Mouse (Mus musculus) hindbrain, embryonic 13.5 days (tissue): Measurements from ENCODE around the gene Ryr3. TPM values are rescaled to one million over a fixed set of nuclear protein-coding genes. Genes with fewer than 3 reads are reported as not detected.

ENCODE experiments used
- ATAC-seq: fragments of 200-750 bp; cut with Nextera tagmentation; 2 replicates; pipeline ENCODE4 v1.8.0; 2017; ENCODE audit warnings: moderate TSS enrichment; ENCODE audit not compliant: low FRiP score
- H3K27ac ChIP-seq: fragments of 300-500 bp; sonication (generic); 2 replicates; pipeline ENCODE4 v1.5.1; 2015; ENCODE audit warnings: inconsistent platforms, mild to moderate bottlenecking, moderate library complexity
- H3K27me3 ChIP-seq: fragments of 300-500 bp; sonication (generic); 2 replicates; pipeline ENCODE4 v1.6.1; 2015; ENCODE audit warnings: mild to moderate bottlenecking, inconsistent platforms
- H3K36me3 ChIP-seq: fragments of 300-500 bp; sonication (generic); 2 replicates; pipeline ENCODE4 v1.6.1; 2015; ENCODE audit warnings: mild to moderate bottlenecking, inconsistent platforms
- H3K4me1 ChIP-seq: fragments of 300-500 bp; sonication (generic); replicated peaks from 2 replicates; pipeline ENCODE4 v1.6.1; 2015; ENCODE audit warnings: inconsistent platforms
- H3K4me2 ChIP-seq: fragments of 300-500 bp; sonication (generic); 2 replicates; pipeline ENCODE4 v1.6.1; 2015; ENCODE audit warnings: inconsistent platforms, mild to moderate bottlenecking, moderate library complexity
- H3K4me3 ChIP-seq: fragments of 300-500 bp; sonication (generic); 2 replicates; pipeline ENCODE4 v1.5.1; 2015; ENCODE audit warnings: mild to moderate bottlenecking, inconsistent platforms
- H3K9ac ChIP-seq: fragments of 300-500 bp; sonication (generic); 2 replicates; pipeline ENCODE4 v1.6.1; 2015; ENCODE audit warnings: mild to moderate bottlenecking, inconsistent platforms
- H3K9me3 ChIP-seq: fragments of 300-500 bp; sonication (generic); 2 replicates; pipeline ENCODE4 v1.6.1; 2016; ENCODE audit warnings: inconsistent platforms
- WGBS: fragments of 180-500 bp; shearing (Covaris S2); methylation state at CpG from one replicate; pipeline ENCODE4 v1.1.7; 2015; 5-methylcytosine and 5-hydroxymethylcytosine counted together
- polyA plus RNA-seq: library from polyadenylated mRNA; unstranded; fragments of >200 nt; fragmentation: Nextera tagmentation; extraction: Ambion mirVana; gene quantifications from 2 replicates; pipeline ENCODE4 v1.2.1, GENCODE M21; 2015

Gene Ryr3
- polyA plus RNA-seq, 1 experiment from 2014 or later: 3.9 TPM

GRCm38 (mm10) chr2:112676721-112677120 is 540.2 kb downstream of the Ryr3 start:
- Histone ChIP-seq H3K4me3 (no peak overlapping the region), H3K27me3 (no peaks in the 10 kb centered on the region), H3K27ac (no peak overlapping the region), H3K4me2 (no peak overlapping the region), H3K4me1 (no peaks in the 10 kb centered on the region), H3K9me3 (no peaks in the 10 kb centered on the region), H3K9ac (no peak overlapping the region), H3K36me3 (no peaks in the 10 kb centered on the region)
- ATAC-seq: no peak
- 65% methylated on average over 1 of the region's 1 CpGs for WGBS

- Histone ChIP-seq H3K27me3 (no peaks in the 10 kb centered on the region), H3K9ac (no peak overlapping the region), H3K9me3 (no peaks in the 10 kb centered on the region), H3K4me3 (no peak overlapping the region), H3K4me1 (no peaks in the 10 kb centered on the region), H3K36me3 (no peaks in the 10 kb centered on the region), H3K27ac (no peak overlapping the region), H3K4me2 (no peak overlapping the region)
- WGBS: 78% methylated on average over 2 of the region's 2 CpGs
- ATAC-seq: no peak
Measured at GRCm38 (mm10) chr2:112676175-112676574, 540.7 kb downstream of the Ryr3 start.

DNA sequence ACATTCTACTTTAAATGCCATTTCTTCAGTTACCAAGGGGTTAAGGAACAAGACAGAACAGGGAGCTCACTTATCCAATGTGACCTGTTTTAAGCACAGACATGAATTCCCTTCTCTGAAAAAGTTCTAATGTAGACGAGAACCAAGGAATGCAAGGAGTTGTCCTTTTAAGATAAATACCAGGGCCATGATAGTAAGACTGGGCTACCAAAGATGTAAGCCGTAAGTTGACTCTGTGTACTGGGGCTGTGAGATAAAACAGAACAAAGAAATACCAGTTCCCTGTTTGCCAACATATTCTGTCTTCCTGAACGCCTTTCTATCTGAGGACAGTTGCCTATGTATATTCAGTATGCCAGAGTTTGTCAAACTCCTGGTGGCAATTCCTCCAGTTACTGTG is 547.4 kb downstream of the Ryr3 start:
- Histone ChIP-seq H3K4me2 (no peak overlapping the region), H3K4me3 (no peak overlapping the region), H3K4me1 (no peaks in the 10 kb centered on the region), H3K9ac (no peak overlapping the region), H3K36me3 (no peaks in the 10 kb centered on the region), H3K9me3 (no peaks in the 10 kb centered on the region), H3K27ac (no peak overlapping the region), H3K27me3 (no peaks in the 10 kb centered on the region)
- ATAC-seq: no peak
- 94% methylated on average over 3 of the region's 3 CpGs for WGBS

GRCm38 (mm10) chr2:112656131-112656530 is 560.8 kb downstream of the Ryr3 start:
- no peaks in the 10 kb centered on the region for H3K4me1 ChIP-seq
- no peak overlapping the region for H3K4me2 ChIP-seq
- no peak overlapping the region for H3K4me3 ChIP-seq
- H3K27ac ChIP-seq: no peak overlapping the region
- H3K9me3 ChIP-seq: no peaks in the 10 kb centered on the region
- whole genome bisulfite sequencing: 71% methylated on average over 5 of the region's 5 CpGs
- H3K9ac ChIP-seq: no peak overlapping the region
- H3K36me3 ChIP-seq: no peaks in the 10 kb centered on the region
- no peaks in the 10 kb centered on the region for H3K27me3 ChIP-seq
- ATAC-seq: no peak

DNA sequence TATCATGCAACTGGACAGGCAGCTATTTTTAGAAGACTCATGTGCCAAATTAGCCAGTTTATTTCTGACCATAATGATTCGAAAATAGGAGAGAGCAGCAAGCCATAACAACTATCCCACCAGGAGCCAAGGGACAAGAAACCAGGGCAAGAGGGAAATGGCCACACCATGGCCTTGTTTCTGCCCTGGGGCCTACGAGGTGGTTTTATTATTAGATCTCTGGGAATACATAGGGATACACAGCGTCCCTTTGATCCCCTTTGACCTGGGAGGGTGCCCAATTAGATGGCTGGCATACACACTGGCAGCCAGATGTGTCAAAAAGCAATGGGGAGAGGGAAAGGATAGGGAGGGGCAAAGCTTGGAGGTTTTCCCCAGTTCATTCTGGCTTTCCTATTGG is 563.1 kb downstream of the Ryr3 start:
- Histone ChIP-seq H3K27ac (no peak overlapping the region), H3K9ac (no peak overlapping the region), H3K36me3 (no peaks in the 10 kb centered on the region), H3K4me3 (no peak overlapping the region), H3K9me3 (no peaks in the 10 kb centered on the region), H3K4me1 (no peaks in the 10 kb centered on the region), H3K27me3 (no peaks in the 10 kb centered on the region), H3K4me2 (no peak overlapping the region)
- ATAC-seq: no peak
- 85% methylated on average over 3 of the region's 3 CpGs for WGBS

GRCm38 (mm10) chr2:112637206-112637605 is 579.7 kb downstream of the Ryr3 start:
- Histone ChIP-seq H3K36me3 (peaks cover 5% of the 10 kb centered on the region; the same call in 1 of the 2 replicates), H3K27me3 (no peaks in the 10 kb centered on the region), H3K9ac (no peak overlapping the region), H3K4me3 (no peak overlapping the region), H3K9me3 (no peaks in the 10 kb centered on the region), H3K4me2 (no peak overlapping the region), H3K4me1 (no peaks in the 10 kb centered on the region), H3K27ac (no peak overlapping the region)
- ATAC-seq: no peak
- 90% methylated on average over 5 of the region's 5 CpGs for WGBS

- Histone ChIP-seq H3K4me3 (no peak overlapping the region), H3K27me3 (no peaks in the 10 kb centered on the region), H3K27ac (no peak overlapping the region), H3K36me3 (peaks cover 16% of the 10 kb centered on the region), H3K9me3 (no peaks in the 10 kb centered on the region), H3K4me2 (no peak overlapping the region), H3K9ac (no peak overlapping the region), H3K4me1 (no peaks in the 10 kb centered on the region)
- no peak for ATAC-seq
- 89% methylated on average over 9 of the region's 9 CpGs for WGBS
Measured at GRCm38 (mm10) chr2:112632536-112632935, 584.4 kb downstream of the Ryr3 start.

- Histone ChIP-seq H3K4me1 (no peaks in the 10 kb centered on the region), H3K9me3 (no peaks in the 10 kb centered on the region), H3K9ac (no peak overlapping the region), H3K36me3 (peaks cover 16% of the 10 kb centered on the region), H3K27me3 (no peaks in the 10 kb centered on the region), H3K4me2 (no peak overlapping the region), H3K27ac (no peak overlapping the region), H3K4me3 (no peak overlapping the region)
- 83% methylated on average over 11 of the region's 11 CpGs for WGBS
- ATAC-seq: no peak
Measured at GRCm38 (mm10) chr2:112630669-112631068, 586.2 kb downstream of the Ryr3 start.

- no peaks in the 10 kb centered on the region for H3K27me3 ChIP-seq
- H3K4me3 ChIP-seq: no peak overlapping the region
- 92% methylated on average over 3 of the region's 3 CpGs for WGBS
- no peaks in the 10 kb centered on the region for H3K9me3 ChIP-seq
- H3K9ac ChIP-seq: no peak overlapping the region
- no peaks in the 10 kb centered on the region for H3K36me3 ChIP-seq
- no peak overlapping the region for H3K27ac ChIP-seq
- ATAC-seq: no peak
- no peaks in the 10 kb centered on the region for H3K4me1 ChIP-seq
- H3K4me2 ChIP-seq: no peak overlapping the region
Measured at GRCm38 (mm10) chr2:112625156-112625555, 591.7 kb downstream of the Ryr3 start.

- Histone ChIP-seq H3K36me3 (no peaks in the 10 kb centered on the region), H3K4me2 (no peak overlapping the region), H3K4me1 (no peaks in the 10 kb centered on the region), H3K4me3 (no peak overlapping the region), H3K9ac (no peak overlapping the region), H3K27ac (no peak overlapping the region), H3K9me3 (no peaks in the 10 kb centered on the region), H3K27me3 (no peaks in the 10 kb centered on the region)
- WGBS: 23% methylated on average over 3 of the region's 3 CpGs
- ATAC-seq: no peak
Measured at GRCm38 (mm10) chr2:112617206-112617605, 599.7 kb downstream of the Ryr3 start.

GRCm38 (mm10) chr2:112614375-112614774 is 602.5 kb downstream of the Ryr3 start:
- no peak for ATAC-seq

DNA sequence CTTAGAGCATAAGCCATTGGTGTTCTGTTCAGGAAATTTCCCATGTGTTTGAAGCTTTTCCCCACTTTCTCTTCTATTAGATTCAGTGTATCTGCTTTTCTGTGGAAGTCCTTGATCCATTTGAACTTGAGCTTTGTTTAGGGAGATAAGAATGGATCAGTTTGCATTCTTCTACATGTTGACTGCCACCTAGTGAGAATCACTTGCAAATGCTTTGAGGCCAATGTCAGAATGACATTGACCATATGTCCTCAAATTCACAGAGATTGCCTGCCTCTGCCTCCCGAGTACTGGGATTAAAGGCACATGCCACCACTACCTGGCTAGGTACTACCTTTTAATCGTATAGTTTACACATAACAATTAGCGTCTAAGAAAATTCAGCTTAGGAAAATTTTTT is 604.3 kb downstream of the Ryr3 start:
- H3K36me3 ChIP-seq: no peaks in the 10 kb centered on the region
- no peaks in the 10 kb centered on the region for H3K27me3 ChIP-seq
- no peak overlapping the region for H3K4me2 ChIP-seq
- no peak overlapping the region for H3K4me3 ChIP-seq
- H3K4me1 ChIP-seq: no peaks in the 10 kb centered on the region
- ATAC-seq: no peak
- no peak overlapping the region for H3K9ac ChIP-seq
- H3K9me3 ChIP-seq: no peaks in the 10 kb centered on the region
- WGBS: 89% methylated on average over 3 of the region's 3 CpGs
- no peak overlapping the region for H3K27ac ChIP-seq

More at GRCm38 (mm10) chr2:112614375-112614774, 602.5 kb downstream of the Ryr3 start:
- Histone ChIP-seq H3K4me1 (no peaks in the 10 kb centered on the region), H3K27me3 (no peaks in the 10 kb centered on the region), H3K9ac (no peak overlapping the region), H3K36me3 (no peaks in the 10 kb centered on the region), H3K4me3 (no peak overlapping the region), H3K27ac (no peak overlapping the region), H3K9me3 (no peaks in the 10 kb centered on the region), H3K4me2 (no peak overlapping the region)
- WGBS: 85% methylated on average over 7 of the region's 7 CpGs

DNA sequence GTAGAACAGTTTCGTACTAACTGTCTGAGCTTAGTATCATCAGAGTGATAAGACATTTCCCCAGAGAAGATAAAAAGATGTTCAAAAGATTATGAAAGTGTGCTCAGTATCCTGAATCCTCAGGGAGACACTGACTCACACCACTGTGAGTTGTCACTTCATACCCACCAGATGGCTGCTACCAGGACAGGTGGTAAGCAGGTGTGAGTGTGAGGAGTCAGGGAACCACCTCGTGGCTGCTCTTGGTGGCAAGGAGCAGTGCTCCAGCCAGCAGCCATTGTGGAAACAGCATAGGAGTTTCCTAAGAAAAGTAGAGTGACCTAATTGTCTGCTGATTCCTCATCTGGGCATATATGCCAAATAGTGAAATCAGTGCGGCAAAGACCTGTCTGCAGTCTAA is 610.4 kb downstream of the Ryr3 start:
- Histone ChIP-seq H3K4me2 (no peak overlapping the region), H3K27ac (no peak overlapping the region), H3K9me3 (no peaks in the 10 kb centered on the region), H3K27me3 (no peaks in the 10 kb centered on the region), H3K9ac (no peak overlapping the region), H3K36me3 (no peaks in the 10 kb centered on the region), H3K4me3 (no peak overlapping the region), H3K4me1 (peaks cover 5% of the 10 kb centered on the region)
- no peak for ATAC-seq
- WGBS: 92% methylated on average over 3 of the region's 3 CpGs

GRCm38 (mm10) chr2:112602487-112602886 is 614.4 kb downstream of the Ryr3 start:
- Histone ChIP-seq H3K27ac (no peak overlapping the region), H3K4me2 (no peak overlapping the region), H3K9ac (no peak overlapping the region), H3K4me3 (no peak overlapping the region), H3K9me3 (no peaks in the 10 kb centered on the region), H3K27me3 (no peaks in the 10 kb centered on the region), H3K4me1 (peaks cover 5% of the 10 kb centered on the region), H3K36me3 (no peaks in the 10 kb centered on the region)
- WGBS: 76% methylated on average over 8 of the region's 8 CpGs
- no peak for ATAC-seq
